Mouse (Mus musculus) limb, embryonic 13.5 days (tissue): Measurements from ENCODE around the gene Cby1. TPM values are rescaled to one million over a fixed set of nuclear protein-coding genes. Genes with fewer than 3 reads are reported as not detected.

Source experiments
- ATAC-seq: fragments of 200-750 bp; cut with Nextera tagmentation; 2 replicates; pipeline ENCODE4 v1.8.0; 2017; ENCODE audit warnings: low read depth, moderate number of reproducible peaks, moderate TSS enrichment; ENCODE audit not compliant: low FRiP score
- H3K27ac ChIP-seq: fragments of 300-500 bp; sonication (generic); 2 replicates; pipeline ENCODE4 v1.5.1; 2015; ENCODE audit warnings: inconsistent platforms, mild to moderate bottlenecking, moderate library complexity
- H3K27me3 ChIP-seq: fragments of 300-500 bp; sonication (generic); 2 replicates; pipeline ENCODE4 v1.6.1; 2015; ENCODE audit warnings: mild to moderate bottlenecking, inconsistent platforms
- H3K36me3 ChIP-seq: fragments of 300-500 bp; sonication (generic); 2 replicates; pipeline ENCODE4 v1.6.1; 2015; ENCODE audit warnings: inconsistent platforms, mild to moderate bottlenecking, moderate library complexity
- H3K4me1 ChIP-seq: fragments of 300-500 bp; sonication (generic); 2 replicates; pipeline ENCODE4 v1.6.1; 2015; ENCODE audit warnings: inconsistent platforms
- H3K4me2 ChIP-seq: fragments of 300-500 bp; sonication (generic); replicated peaks from 2 replicates; pipeline ENCODE4 v1.6.1; 2015; ENCODE audit warnings: inconsistent platforms, mild to moderate bottlenecking, moderate library complexity
- H3K4me3 ChIP-seq: fragments of 300-500 bp; sonication (generic); 2 replicates; pipeline ENCODE4 v1.5.1; 2015; ENCODE audit warnings: moderate library complexity, mild to moderate bottlenecking, inconsistent platforms
- H3K9ac ChIP-seq: fragments of 300-500 bp; sonication (generic); 2 replicates; pipeline ENCODE4 v1.6.1; 2015; ENCODE audit warnings: mild to moderate bottlenecking, inconsistent platforms
- H3K9me3 ChIP-seq: fragments of 300-500 bp; sonication (generic); 2 replicates; pipeline ENCODE4 v1.6.1; 2016; ENCODE audit warnings: inconsistent platforms
- WGBS: fragments of 180-500 bp; shearing (Covaris S2); methylation state at CpG from one replicate; pipeline ENCODE4 v1.1.7; 2015; 5-methylcytosine and 5-hydroxymethylcytosine counted together
- polyA plus RNA-seq: library from polyadenylated mRNA; unstranded; fragments of >200 nt; fragmentation: Nextera tagmentation; extraction: Ambion mirVana; gene quantifications from 2 replicates; pipeline ENCODE4 v1.2.1, GENCODE M21; 2015

Gene Cby1
- polyA plus RNA-seq, 1 experiment from 2014 or later: 55.1 TPM

DNA sequence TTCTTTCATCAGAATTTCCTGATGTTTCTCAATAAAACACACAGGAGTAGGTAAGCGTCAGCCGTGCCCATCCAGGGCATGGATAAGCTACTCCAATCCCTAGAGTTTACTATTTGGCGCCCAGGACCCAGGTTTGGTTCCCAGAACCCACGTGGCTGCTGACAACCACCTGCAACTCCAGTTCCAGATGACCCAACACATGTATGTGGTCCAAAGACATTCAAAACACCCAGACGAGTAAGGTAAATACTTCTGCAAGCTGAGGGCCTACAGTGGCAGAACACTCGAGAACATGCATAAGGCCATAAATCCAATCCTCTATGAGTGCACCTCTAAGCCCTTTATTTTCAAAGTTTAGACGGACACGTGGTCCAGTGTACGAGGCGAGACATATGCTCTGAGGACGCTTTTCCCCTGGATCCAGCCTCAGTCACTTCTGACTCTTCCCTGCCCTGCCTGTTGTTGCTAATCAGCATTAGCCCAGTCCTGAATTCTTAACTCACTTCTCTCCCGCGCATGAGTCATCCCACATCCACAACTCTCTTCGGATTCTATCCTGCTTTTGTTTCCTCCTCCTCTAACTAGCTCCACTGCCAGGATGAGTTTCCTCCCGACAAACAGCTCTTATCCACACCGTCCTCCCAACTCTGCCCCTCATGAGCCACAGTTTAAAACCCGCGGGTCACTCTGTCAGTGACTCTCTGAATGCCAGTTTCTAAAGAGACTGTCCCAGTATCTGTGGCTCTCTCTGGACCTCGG, 24.9 kb downstream of the Cby1 start:
- ATAC-seq: no peak
- Histone ChIP-seq H3K4me3 (peak overlapping the region; percentile 91), H3K36me3 (peaks cover 7% of the 10 kb centered on the region), H3K9ac (peak overlapping the region; percentile 96), H3K9me3 (no peaks in the 10 kb centered on the region), H3K4me2 (peak overlapping the region; percentile 86), H3K4me1 (peaks cover 53% of the 10 kb centered on the region), H3K27me3 (no peaks in the 10 kb centered on the region), H3K27ac (no peak overlapping the region)
- WGBS: 78% methylated on average over 19 of the region's 19 CpGs

- peaks cover 57% of the 10 kb centered on the region for H3K4me1 ChIP-seq
- no peak for ATAC-seq
- H3K9me3 ChIP-seq: no peaks in the 10 kb centered on the region
- peak overlapping the region; percentile 91 for H3K4me3 ChIP-seq
- peak overlapping the region; percentile 96 for H3K9ac ChIP-seq
- no peak overlapping the region for H3K27ac ChIP-seq
- H3K36me3 ChIP-seq: peaks cover 2% of the 10 kb centered on the region
- WGBS: 76% methylated on average over 6 of the region's 6 CpGs
- no peaks in the 10 kb centered on the region for H3K27me3 ChIP-seq
- peak overlapping the region; percentile 86 for H3K4me2 ChIP-seq
Measured at GRCm38 (mm10) chr15:79684616-79685015, 25.6 kb downstream of the Cby1 start.

GRCm38 (mm10) chr15:79685141-79685641, 26.2 kb downstream of the Cby1 start:
- Histone ChIP-seq H3K9ac (peak overlapping the region; percentile 96), H3K4me2 (peak overlapping the region; percentile 86), H3K9me3 (no peaks in the 10 kb centered on the region), H3K27ac (no peak overlapping the region), H3K4me3 (peak overlapping the region; percentile 91), H3K4me1 (peaks cover 62% of the 10 kb centered on the region), H3K27me3 (no peaks in the 10 kb centered on the region), H3K36me3 (no peaks in the 10 kb centered on the region)
- ATAC-seq: no peak
- WGBS: 21% methylated on average over 6 of the region's 6 CpGs

- Histone ChIP-seq H3K4me1 (peaks cover 56% of the 10 kb centered on the region), H3K4me3 (peak overlapping the region; percentile 91), H3K9me3 (no peaks in the 10 kb centered on the region), H3K27ac (no peak overlapping the region), H3K4me2 (peak overlapping the region; percentile 86), H3K9ac (peak overlapping the region; percentile 96), H3K27me3 (no peaks in the 10 kb centered on the region), H3K36me3 (no peaks in the 10 kb centered on the region)
- 15% methylated on average over 15 of the region's 15 CpGs for WGBS
- ATAC-seq: no peak
Measured at GRCm38 (mm10) chr15:79686046-79686869, 27.3 kb downstream of the Cby1 start.

DNA sequence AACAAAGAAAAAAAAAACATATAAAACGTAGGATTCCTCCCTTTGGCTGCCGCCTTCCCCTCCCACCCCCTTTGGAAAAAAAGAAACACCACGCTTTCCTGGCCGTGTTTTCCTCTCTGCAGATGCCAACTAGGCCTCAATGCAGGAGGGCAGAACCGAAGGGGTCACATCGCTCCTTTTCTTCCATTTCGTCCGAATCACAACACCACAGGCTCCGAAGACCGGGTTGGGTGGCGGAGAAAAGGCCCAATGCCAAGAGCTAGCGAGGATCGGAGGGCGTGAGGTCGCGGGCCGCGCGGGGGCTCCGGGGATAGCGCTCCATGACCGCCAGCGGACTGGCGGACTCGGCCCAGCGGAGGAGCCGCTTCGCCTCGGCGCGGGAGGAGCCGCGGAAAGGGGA, 28.2 kb downstream of the Cby1 start:
- Histone ChIP-seq H3K27ac (peak overlapping the region; percentile 96), H3K4me3 (peak overlapping the region; percentile 91), H3K9ac (peak overlapping the region; percentile 96), H3K9me3 (no peaks in the 10 kb centered on the region), H3K4me1 (peaks cover 64% of the 10 kb centered on the region), H3K36me3 (no peaks in the 10 kb centered on the region), H3K4me2 (peak overlapping the region; percentile 86), H3K27me3 (no peaks in the 10 kb centered on the region)
- WGBS: under 1% methylated on average over 33 of the region's 33 CpGs
- ATAC-seq: no peak

DNA sequence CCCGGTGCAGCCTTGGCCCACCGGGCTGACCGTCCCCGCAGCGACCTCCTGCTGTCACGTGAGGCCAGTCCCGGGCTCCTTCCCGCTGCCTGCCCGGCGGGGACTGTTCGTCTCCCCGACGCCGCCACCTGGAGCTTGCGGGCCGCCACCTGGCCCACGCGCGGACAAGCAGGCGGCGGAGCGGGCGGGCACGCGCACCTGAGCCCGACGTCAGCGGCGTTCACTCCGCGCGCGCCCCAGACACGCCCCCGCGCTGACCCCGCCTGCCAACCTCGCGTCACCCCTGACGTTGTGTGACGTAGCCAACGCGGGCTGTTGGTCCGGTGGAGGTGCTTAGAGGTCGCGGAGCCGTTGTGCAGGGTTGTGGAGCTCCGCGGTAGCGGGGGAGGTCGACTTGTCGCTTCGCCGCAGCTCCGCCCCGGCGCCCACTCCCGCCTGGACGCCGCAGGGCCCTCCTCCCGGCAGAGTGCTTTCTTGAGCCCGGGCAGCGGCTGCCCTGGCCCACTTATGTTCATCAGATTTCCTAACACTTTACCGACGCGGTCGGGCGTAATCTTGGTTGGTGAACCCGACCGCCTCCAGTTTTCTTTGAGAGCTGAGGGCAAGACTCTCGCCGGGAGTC, 28.8 kb downstream of the Cby1 start, which contains the start of gene Josd1:
TSS of gene Josd1 (minus strand) at position 274 of the 622 bp plus-strand sequence.
- Histone ChIP-seq H3K4me3 (peak within 1 kb of the TSS; percentile 91), H3K27me3 (no peaks in the 10 kb centered on the region), H3K36me3 (no peaks in the 10 kb centered on the region), H3K4me1 (peaks cover 65% of the 10 kb centered on the region), H3K4me2 (peak within 1 kb of the TSS; percentile 86), H3K9me3 (no peaks in the 10 kb centered on the region), H3K9ac (peak within 1 kb of the TSS; percentile 96), H3K27ac (peak within 1 kb of the TSS; percentile 96)
- WGBS: under 1% methylated on average over 62 of the region's 72 CpGs
- ATAC-seq: peak; percentile 66

- Histone ChIP-seq H3K36me3 (no peaks in the 10 kb centered on the region), H3K4me2 (peak overlapping the region; percentile 86), H3K4me1 (peaks cover 67% of the 10 kb centered on the region), H3K27me3 (no peaks in the 10 kb centered on the region), H3K9me3 (no peaks in the 10 kb centered on the region), H3K27ac (peak overlapping the region; percentile 96), H3K4me3 (peak overlapping the region; percentile 91), H3K9ac (peak overlapping the region; percentile 96)
- 2% methylated on average over 8 of the region's 8 CpGs for WGBS
- ATAC-seq: no peak
Measured at GRCm38 (mm10) chr15:79688268-79688956, 29.4 kb downstream of the Cby1 start.

GRCm38 (mm10) chr15:79689662-79690425, 30.8 kb downstream of the Cby1 start:
- WGBS: 10% methylated on average over 24 of the region's 24 CpGs
- Histone ChIP-seq H3K9ac (peak overlapping the region; percentile 48; the same call in 1 of the 2 replicates), H3K4me2 (peak overlapping the region; percentile 97)

DNA sequence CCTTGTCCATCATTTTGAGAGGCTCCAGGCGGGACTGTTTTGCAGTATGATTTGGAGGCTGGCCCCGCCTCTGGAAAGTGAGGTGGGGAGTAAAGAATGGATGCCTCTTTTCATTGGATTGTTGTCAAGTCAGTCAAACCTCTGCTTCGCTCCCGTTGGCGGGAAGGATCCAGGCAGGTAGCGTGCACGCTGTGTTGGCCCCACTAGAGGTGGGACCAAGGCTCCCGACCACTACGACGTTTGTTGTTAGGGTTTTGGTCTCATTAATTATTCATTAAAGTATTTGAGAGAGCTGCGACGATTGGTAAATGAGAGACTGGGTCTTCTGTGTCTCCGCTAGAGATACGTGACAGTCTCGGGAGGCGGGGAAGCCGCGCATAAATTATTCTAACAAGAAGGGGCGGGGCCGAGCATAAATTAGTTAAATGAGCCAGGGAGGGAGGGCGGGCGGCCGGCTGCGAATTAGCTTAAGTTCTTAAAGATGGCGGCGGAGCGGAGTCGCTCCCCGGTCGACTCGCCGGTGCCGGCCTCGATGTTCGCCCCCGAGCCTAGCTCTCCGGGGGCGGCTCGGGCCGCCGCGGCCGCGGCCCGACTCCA, 31.5 kb downstream of the Cby1 start, which contains the start of gene Gtpbp1:
TSS of gene Gtpbp1 (plus strand) at position 420 of the 597 bp plus-strand sequence.
- peak within 1 kb of the TSS; percentile 94 for H3K9ac ChIP-seq
- peaks cover 52% of the 10 kb centered on the region for H3K4me1 ChIP-seq
- peak within 1 kb of the TSS; percentile 69; the same call in 1 of the 2 replicates for H3K27ac ChIP-seq
- peaks cover 12% of the 10 kb centered on the region for H3K36me3 ChIP-seq
- no peaks in the 10 kb centered on the region for H3K27me3 ChIP-seq
- no peaks in the 10 kb centered on the region for H3K9me3 ChIP-seq
- peak; percentile 97 for ATAC-seq
- WGBS: 0% methylated on average over 44 of the region's 45 CpGs
- H3K4me2 ChIP-seq: peak within 1 kb of the TSS; percentile 97
- H3K4me3 ChIP-seq: peak within 1 kb of the TSS; percentile 92

More at GRCm38 (mm10) chr15:79689662-79690425, 30.8 kb downstream of the Cby1 start:
- H3K27ac ChIP-seq: peak overlapping the region; percentile 52; the same call in 1 of the 2 replicates
- no peaks in the 10 kb centered on the region for H3K9me3 ChIP-seq
- peak overlapping the region; percentile 92 for H3K4me3 ChIP-seq
- no peaks in the 10 kb centered on the region for H3K27me3 ChIP-seq
- H3K36me3 ChIP-seq: peaks cover 5% of the 10 kb centered on the region
- H3K4me1 ChIP-seq: peaks cover 59% of the 10 kb centered on the region
- no peak for ATAC-seq

DNA sequence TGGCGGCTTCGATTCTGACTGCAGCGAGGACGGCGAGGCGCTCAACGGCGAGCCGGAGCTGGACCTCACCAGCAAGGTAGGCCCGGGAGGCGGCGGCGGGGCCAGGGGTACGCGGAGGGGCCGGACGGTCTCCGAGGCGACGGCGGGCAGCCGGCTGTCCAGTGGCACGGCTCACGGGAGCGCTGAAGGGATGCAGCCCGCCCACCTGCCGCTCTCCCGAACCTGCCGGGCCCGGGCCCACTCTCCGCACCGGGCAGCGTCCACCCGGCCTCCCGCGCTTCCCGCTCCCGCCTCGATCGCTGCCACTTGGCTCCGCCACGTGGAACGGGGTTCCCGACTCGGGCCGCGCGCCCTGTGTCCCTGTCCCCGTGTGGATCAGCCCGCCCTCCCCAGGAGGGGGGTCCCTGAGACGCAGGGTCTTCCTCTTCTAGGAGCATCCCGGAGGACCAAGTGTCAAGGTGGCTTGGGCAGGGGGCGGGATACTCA, 32.1 kb downstream of the Cby1 start:
- Histone ChIP-seq H3K9me3 (no peaks in the 10 kb centered on the region), H3K4me1 (peaks cover 46% of the 10 kb centered on the region), H3K36me3 (peaks cover 16% of the 10 kb centered on the region), H3K4me3 (peak overlapping the region; percentile 92), H3K4me2 (peak overlapping the region; percentile 97), H3K9ac (peak overlapping the region; percentile 94), H3K27ac (peak overlapping the region; percentile 69; the same call in 1 of the 2 replicates), H3K27me3 (no peaks in the 10 kb centered on the region)
- ATAC-seq: peak; percentile 2; the same call in 1 of the 2 replicates
- 1% methylated on average over 42 of the region's 53 CpGs for WGBS
